Mouse (Mus musculus) kidney, postnatal 10 days (tissue): Measurements from ENCODE around the gene Pias3.
"Not testable (repeated sequence)": the region's sequence is repeated elsewhere in the genome, so short reads cannot be mapped to it uniquely, and the experiment has no call there.

Source experiments
- DNase-seq: peaks from one replicate; pipeline ENCODE4 v3.0.0; 2021; ENCODE audit warnings: mixed read lengths

Gene Pias3

DNA sequence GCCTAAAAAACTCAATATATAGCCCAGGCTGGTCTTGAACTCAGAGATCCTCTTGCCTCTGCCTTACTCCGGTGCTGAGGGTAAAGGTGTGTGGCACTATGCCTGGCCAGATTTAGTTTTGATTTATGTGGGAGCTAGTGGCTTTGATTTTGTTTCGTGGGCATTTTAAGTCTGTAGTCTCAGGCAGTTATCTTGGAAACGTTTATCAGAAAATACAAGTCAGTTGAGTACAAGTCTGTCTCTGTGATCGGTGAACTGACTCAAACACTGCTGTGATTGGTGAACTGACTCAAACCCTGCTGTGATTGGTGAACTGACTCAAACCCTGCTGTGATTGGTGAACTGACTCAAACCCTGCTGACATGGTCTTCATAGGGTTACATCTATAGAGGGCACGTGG, 34.6 kb downstream of the Pias3 start:
- no peak for DNase-seq

DNA sequence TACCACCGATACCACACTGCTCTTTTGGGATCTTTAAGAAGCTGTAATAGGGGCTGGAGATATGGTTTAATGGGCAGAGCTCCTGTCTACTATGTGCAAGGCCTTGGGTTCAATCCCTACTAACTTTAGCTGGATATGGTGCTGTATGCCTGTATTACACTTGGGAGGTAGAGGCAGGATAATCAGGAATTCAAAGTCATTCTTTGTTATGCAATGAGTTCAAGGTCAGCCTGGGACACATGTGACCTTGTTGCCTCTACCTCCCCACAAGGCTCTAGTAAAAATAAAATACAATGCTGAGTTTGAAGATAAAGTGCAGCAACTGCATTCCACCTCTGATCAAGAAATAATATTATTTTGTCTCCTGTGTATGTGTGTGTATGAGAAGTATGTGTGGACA, 37.8 kb downstream of the Pias3 start:
- no peak for DNase-seq

DNA sequence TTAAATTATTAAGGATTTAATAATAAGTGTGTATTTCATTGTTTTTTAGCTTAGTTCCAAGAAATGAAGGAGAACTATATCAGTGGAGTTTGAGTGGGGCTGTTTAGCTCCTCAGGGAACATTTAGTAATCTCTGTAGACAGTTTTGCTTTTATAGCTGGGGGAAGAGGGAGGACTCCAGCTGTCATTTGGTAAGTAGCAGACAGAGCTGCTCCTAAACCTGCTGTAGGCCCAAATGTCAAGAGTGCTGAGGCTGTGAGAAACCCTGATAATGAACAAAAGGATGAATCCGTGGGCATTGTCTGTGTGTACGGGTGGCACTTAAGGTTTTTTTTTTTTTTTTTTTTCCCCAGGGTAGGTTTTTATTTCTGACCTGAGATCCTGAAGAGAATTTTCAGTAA, 39.0 kb downstream of the Pias3 start:
- DNase-seq: no peak

DNA sequence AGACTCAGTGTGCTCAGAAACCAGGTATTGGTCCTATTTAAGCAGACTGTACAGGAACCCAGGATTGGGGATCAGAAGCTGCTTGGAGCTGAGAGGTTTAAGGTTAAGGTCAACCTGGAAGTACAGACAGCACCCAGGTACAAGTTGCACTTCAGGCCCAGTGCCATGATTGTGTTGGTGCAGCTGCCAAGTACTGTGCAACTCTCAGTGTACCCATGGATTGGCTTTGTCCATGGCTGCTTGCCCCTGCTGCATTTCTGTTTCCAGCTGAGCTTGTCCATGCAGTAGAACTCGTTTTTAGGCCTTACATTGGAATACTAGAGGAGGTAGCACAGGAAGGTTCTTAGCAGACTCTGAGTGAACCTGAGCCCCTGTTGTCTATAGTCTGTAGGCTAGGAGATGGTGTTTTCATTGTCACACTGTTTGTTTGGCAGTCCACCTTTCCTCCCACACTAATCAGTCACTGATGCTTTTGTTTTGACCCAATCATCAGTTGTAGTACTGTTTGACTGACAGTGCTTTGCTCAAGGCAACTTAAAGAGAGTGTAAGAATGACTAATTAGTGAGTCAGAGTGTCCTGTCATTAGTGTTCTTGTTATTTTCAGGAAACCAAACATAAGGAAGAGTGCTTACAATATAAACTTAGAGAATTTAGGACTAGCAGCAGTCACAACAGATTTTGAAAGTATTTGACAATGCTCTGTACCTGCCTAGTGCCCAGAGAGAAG, 41.0 kb downstream of the Pias3 start:
- no peak for DNase-seq

DNA sequence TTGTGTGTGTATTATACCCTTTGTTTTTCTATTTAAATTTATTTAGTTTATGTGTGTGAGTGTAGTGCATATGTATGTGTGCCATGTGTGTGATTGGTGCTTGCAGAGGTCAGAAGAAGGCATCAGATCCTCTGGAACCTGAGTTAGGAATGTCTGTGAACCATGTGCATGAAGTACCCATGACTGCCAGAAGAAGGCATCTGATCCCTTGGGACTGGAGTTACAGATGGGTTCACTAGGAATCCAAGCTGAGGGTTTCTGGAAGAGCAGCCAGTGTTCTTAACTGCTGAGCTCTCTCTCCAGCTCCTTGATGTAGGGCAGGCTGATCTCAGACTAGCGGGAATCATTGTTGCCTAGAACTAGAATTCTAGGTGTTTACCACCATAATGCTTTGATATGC, 41.8 kb downstream of the Pias3 start:
- no peak for DNase-seq

DNA sequence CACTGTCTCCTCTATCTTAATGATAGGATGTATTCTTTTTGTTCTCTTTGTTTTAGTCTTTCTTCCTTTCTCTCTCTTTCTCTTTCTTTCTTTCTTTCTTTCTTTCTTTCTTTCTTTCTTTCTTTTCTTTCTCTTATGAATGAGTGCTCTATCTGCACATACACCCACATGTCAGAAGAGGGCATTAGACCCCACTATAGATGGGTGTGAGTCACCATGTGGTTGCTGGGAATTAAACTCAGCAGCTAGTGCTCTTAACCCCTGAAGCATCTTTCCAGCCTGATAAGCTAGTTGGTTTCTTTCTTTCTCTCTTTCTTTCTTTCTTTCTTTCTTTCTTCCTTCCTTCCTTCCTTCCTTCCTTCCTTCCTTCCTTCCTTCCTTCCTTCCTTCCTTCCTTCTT, 44.1 kb downstream of the Pias3 start:
- not testable (repeated sequence) for DNase-seq

DNA sequence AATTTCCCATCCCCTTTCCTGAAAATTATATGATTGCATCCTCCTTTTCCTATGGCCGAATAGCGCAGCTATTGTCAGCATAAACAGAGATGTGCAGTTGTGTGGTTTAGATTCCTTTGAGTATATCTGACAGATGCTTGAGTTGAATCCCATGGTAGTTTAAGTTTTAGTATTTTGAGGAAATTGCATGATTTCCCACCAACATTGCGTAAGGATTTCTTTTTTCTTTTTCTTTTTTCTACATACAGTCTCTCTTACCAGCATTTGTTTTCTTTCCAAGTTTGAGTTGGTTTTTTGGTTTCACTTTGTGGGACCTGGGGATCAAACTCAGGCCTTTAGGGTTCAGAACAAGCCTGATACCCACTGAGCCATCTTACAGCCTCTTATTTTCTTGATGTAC, 48.2 kb downstream of the Pias3 start:
- no peak for DNase-seq

DNA sequence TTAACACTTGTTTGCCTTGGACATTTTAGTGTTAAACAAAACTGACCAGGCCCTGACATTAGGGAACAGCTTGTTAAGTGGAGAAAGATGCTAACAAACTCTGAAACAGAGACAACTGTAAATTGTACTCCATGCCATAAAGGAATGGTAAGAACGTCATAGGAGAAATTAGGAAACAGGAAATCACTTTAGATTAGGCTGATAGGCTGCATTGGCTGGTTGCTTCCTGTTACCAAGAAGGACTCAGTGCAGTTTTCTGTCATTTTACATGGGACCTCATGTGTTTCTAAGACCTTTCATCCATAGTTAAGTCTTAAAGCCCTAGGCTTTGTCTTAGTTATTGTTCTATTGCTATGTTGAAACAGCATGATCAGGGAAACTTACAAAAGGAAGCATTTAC, 50.6 kb downstream of the Pias3 start:
- no peak for DNase-seq
